Mouse (Mus musculus): Measurements from ENCODE around the gene Rhot2. TPM values are rescaled to one million over a fixed set of nuclear protein-coding genes. Genes with fewer than 3 reads are reported as not detected.

Rhot2 gene
- polyA plus RNA-seq, 1 experiment, result 33.9 TPM

- Histone ChIP-seq H3K79me2 (ENCODE audit: control insufficient read depth, insufficient read depth) (no peaks in the 10 kb centered on the region), H3K4me3 (ENCODE audit: insufficient read depth, poor library complexity, severe bottlenecking) (no peak overlapping the region), H3ac (ENCODE audit: control insufficient read depth, insufficient read length, low read depth) (no peak overlapping the region), H3K27me3 (ENCODE audit: control insufficient read depth, insufficient read depth, insufficient read length) (no peaks in the 10 kb centered on the region), H3K79me3 (ENCODE audit: low read depth) (no peaks in the 10 kb centered on the region), H3K36me3 (ENCODE audit: control insufficient read depth, insufficient read depth) (no peaks in the 10 kb centered on the region)
- peak; percentile 10 for TF ChIP-seq USF1 (IDR thresholded peaks at IDR 0.05; ENCODE audit: low read depth)
- no peak for TF ChIP-seq MAX (IDR thresholded peaks at IDR 0.05)
- no peak for TF ChIP-seq MYOG (IDR thresholded peaks at IDR 0.05; ENCODE audit: control insufficient read depth, extremely low read depth, insufficient read length)
- TF ChIP-seq MYOD1 (IDR thresholded peaks at IDR 0.05; ENCODE audit: control insufficient read depth, insufficient read length, low read depth), result peak; percentile 44
- TF ChIP-seq FOSL1 (IDR thresholded peaks at IDR 0.05; ENCODE audit: insufficient read depth, low read length, poor library complexity, severe bottlenecking), result peak; percentile 22
- TF ChIP-seq CEBPB (IDR thresholded peaks at IDR 0.05; ENCODE audit: low read depth), result no peak
- no peak for TF ChIP-seq CTCF (IDR thresholded peaks at IDR 0.05; ENCODE audit: control insufficient read depth, insufficient read depth, insufficient read length)
Observed at GRCm38 (mm10) chr17:25802825-25803517, 41.7 kb downstream of the Rhot2 start.

- H3K79me3 ChIP-seq (ENCODE audit: low read depth), result no peaks in the 10 kb centered on the region
- peak; percentile 54 for TF ChIP-seq CTCF (IDR thresholded peaks at IDR 0.05; ENCODE audit: control insufficient read depth, insufficient read depth, insufficient read length)
- TF ChIP-seq USF1 (IDR thresholded peaks at IDR 0.05; ENCODE audit: low read depth), result no peak
- no peaks in the 10 kb centered on the region for H3K27me3 ChIP-seq (ENCODE audit: control insufficient read depth, insufficient read depth, insufficient read length)
- no peaks in the 10 kb centered on the region for H3K36me3 ChIP-seq (ENCODE audit: control insufficient read depth, insufficient read depth)
- no peak overlapping the region for H3ac ChIP-seq (ENCODE audit: control insufficient read depth, insufficient read length, low read depth)
- H3K4me3 ChIP-seq (ENCODE audit: insufficient read depth, poor library complexity, severe bottlenecking), result no peak overlapping the region
- peaks cover 8% of the 10 kb centered on the region for H3K79me2 ChIP-seq (ENCODE audit: control insufficient read depth, insufficient read depth)
Observed at GRCm38 (mm10) chr17:25801029-25801428, 43.6 kb downstream of the Rhot2 start.

- peak within 1 kb of the TSS; percentile 66 for H3ac ChIP-seq (ENCODE audit: control insufficient read depth, insufficient read length, low read depth)
- no peaks in the 10 kb centered on the region for H3K27me3 ChIP-seq (ENCODE audit: control insufficient read depth, insufficient read depth, insufficient read length)
- no peaks in the 10 kb centered on the region for H3K36me3 ChIP-seq (ENCODE audit: control insufficient read depth, insufficient read depth)
- peak within 1 kb of the TSS; percentile 51 for H3K4me3 ChIP-seq (ENCODE audit: insufficient read depth, poor library complexity, severe bottlenecking)
- H3K79me3 ChIP-seq (ENCODE audit: low read depth), result peaks cover 5% of the 10 kb centered on the region
- peaks cover 14% of the 10 kb centered on the region for H3K79me2 ChIP-seq (ENCODE audit: control insufficient read depth, insufficient read depth)
- TF ChIP-seq MAX (IDR thresholded peaks at IDR 0.05) (no peak), CEBPB (IDR thresholded peaks at IDR 0.05; ENCODE audit: low read depth) (no peak), CTCF (IDR thresholded peaks at IDR 0.05; ENCODE audit: control insufficient read depth, insufficient read depth, insufficient read length) (no peak), USF1 (IDR thresholded peaks at IDR 0.05; ENCODE audit: low read depth) (no peak), MYOD1 (IDR thresholded peaks at IDR 0.05; ENCODE audit: control insufficient read depth, insufficient read length, low read depth) (no peak), FOSL1 (IDR thresholded peaks at IDR 0.05; ENCODE audit: insufficient read depth, low read length, poor library complexity, severe bottlenecking) (no peak), MYOG (IDR thresholded peaks at IDR 0.05; ENCODE audit: control insufficient read depth, extremely low read depth, insufficient read length) (no peak)
Observed at GRCm38 (mm10) chr17:25796951-25797369, 47.7 kb downstream of the Rhot2 start, which contains the start of gene Metrn. Gene Metrn, minus strand, starts transcription at chr17:25797136.

- TF ChIP-seq CTCF (IDR thresholded peaks at IDR 0.05; ENCODE audit: control insufficient read depth, insufficient read depth, insufficient read length) (no peak), MAX (IDR thresholded peaks at IDR 0.05) (no peak), CEBPB (IDR thresholded peaks at IDR 0.05; ENCODE audit: low read depth) (no peak), MYOD1 (IDR thresholded peaks at IDR 0.05; ENCODE audit: control insufficient read depth, insufficient read length, low read depth) (no peak), MYOG (IDR thresholded peaks at IDR 0.05; ENCODE audit: control insufficient read depth, extremely low read depth, insufficient read length) (no peak), USF1 (IDR thresholded peaks at IDR 0.05; ENCODE audit: low read depth) (no peak), FOSL1 (IDR thresholded peaks at IDR 0.05; ENCODE audit: insufficient read depth, low read length, poor library complexity, severe bottlenecking) (no peak)
- peaks cover 21% of the 10 kb centered on the region for H3K79me2 ChIP-seq (ENCODE audit: control insufficient read depth, insufficient read depth)
- H3K27me3 ChIP-seq (ENCODE audit: control insufficient read depth, insufficient read depth, insufficient read length), result no peaks in the 10 kb centered on the region
- peaks cover 5% of the 10 kb centered on the region for H3K79me3 ChIP-seq (ENCODE audit: low read depth)
- no peaks in the 10 kb centered on the region for H3K36me3 ChIP-seq (ENCODE audit: control insufficient read depth, insufficient read depth)
- H3K4me3 ChIP-seq (ENCODE audit: insufficient read depth, poor library complexity, severe bottlenecking), result peak overlapping the region; percentile 51
- peak overlapping the region; percentile 66 for H3ac ChIP-seq (ENCODE audit: control insufficient read depth, insufficient read length, low read depth)
Observed at GRCm38 (mm10) chr17:25796211-25796771, 48.4 kb downstream of the Rhot2 start.

- H3K36me3 ChIP-seq (ENCODE audit: control insufficient read depth, insufficient read depth), result no peaks in the 10 kb centered on the region
- H3K27me3 ChIP-seq (ENCODE audit: control insufficient read depth, insufficient read depth, insufficient read length), result no peaks in the 10 kb centered on the region
- H3K79me3 ChIP-seq (ENCODE audit: low read depth), result peaks cover 7% of the 10 kb centered on the region
- peaks cover 27% of the 10 kb centered on the region for H3K79me2 ChIP-seq (ENCODE audit: control insufficient read depth, insufficient read depth)
- peak within 1 kb of the TSS; percentile 51 for H3K4me3 ChIP-seq (ENCODE audit: insufficient read depth, poor library complexity, severe bottlenecking)
- H3ac ChIP-seq (ENCODE audit: control insufficient read depth, insufficient read length, low read depth), result peak within 1 kb of the TSS; percentile 66
- no peak for TF ChIP-seq FOSL1 (IDR thresholded peaks at IDR 0.05; ENCODE audit: insufficient read depth, low read length, poor library complexity, severe bottlenecking)
- TF ChIP-seq MYOD1 (IDR thresholded peaks at IDR 0.05; ENCODE audit: control insufficient read depth, insufficient read length, low read depth), result no peak
- no peak for TF ChIP-seq MYOG (IDR thresholded peaks at IDR 0.05; ENCODE audit: control insufficient read depth, extremely low read depth, insufficient read length)
- TF ChIP-seq CEBPB (IDR thresholded peaks at IDR 0.05; ENCODE audit: low read depth), result no peak
- TF ChIP-seq CTCF (IDR thresholded peaks at IDR 0.05; ENCODE audit: control insufficient read depth, insufficient read depth, insufficient read length), result no peak
Observed at GRCm38 (mm10) chr17:25795609-25796092, 49.0 kb downstream of the Rhot2 start, which contains the start of gene AC134908.4. Gene AC134908.4, minus strand, starts transcription at chr17:25795659.
